Mouse (Mus musculus): Measurements from ENCODE around the gene Btnl10.
A peak's percentile ranks its signal among the peaks of the same experiment; 100 is the strongest.

Btnl10 gene

DNA sequence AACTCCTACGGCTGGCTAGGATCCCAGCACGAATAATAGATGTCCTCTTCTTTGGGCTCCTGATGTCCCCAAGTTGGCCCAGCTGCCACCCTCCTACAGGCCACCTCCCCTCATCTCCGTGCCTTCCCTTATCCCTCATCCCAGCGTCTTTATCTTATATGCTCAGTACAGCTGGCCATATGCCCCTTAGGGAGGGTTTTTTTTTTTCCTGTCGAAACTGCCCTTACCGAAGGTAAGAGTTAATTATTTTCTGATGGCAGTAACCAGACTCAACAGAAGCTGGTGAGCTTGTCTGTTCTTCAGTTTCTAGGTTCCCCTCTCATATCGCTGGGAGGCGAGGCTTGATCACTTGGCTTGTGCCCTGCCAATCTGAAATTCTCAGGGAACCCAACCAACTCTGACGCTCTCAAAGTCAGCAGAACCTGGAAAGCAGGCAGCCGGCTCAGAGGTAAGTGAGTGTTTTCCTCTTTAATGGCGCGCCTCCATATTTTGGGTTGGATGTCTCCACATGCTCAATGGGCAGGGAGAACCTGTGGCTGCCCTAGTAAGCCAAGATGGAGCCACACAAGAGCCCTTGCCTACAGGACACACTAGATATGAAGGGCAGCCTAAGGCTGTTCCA, at the start of gene Btnl10:
Btnl10 (plus strand) TSS at position 164 of the 622 bp plus-strand sequence.
- DNase-seq (ENCODE audit: low spot score): peak; percentile 79

DNA sequence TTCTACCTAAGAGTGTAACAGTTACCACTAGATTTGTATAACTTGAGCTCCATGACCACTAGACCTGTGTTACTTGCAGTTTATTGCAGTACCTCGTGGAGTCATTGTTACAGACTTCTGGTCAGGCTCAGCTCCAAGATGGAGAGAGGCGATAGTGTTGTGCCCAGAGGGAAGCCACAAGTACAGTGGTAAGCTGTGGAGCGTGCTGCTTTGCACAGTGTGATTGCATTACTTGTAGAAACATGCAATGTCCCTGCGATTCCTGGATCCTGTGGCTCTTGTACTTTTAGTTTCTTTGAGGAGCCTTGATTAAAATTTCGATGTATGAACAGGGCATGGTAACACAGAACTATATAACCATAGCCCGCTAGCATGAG, 49.8 kb upstream of the Btnl10 start:
- DNase-seq (ENCODE audit: low spot score): no peak

DNA sequence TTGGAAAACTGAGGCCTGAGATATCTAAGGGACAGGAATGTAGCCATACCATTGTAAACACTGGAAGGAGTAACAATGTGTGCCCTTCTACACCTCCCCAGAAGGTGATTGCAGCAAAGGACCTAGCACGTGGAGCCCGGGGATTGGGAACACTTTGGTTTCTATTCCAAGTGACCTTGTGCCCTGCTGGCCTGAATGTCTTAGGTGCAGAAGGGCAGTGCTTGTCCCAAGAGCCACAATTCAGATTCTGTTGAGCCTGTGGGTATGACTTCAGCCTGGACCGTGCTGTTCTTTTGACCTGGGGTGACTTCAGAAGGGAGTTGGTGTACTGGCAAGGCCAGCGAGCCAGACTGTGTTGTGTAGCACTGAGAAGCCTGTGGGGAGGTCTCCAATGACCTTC, 46.7 kb upstream of the Btnl10 start:
- DNase-seq (ENCODE audit: low spot score): no peak

- no peak for DNase-seq (ENCODE audit: low spot score)
Observed at GRCm38 (mm10) chr11:58883756-58884155, 34.0 kb upstream of the Btnl10 start.

- no peak for DNase-seq (ENCODE audit: low spot score)
Observed at GRCm38 (mm10) chr11:58890511-58890910, 27.2 kb upstream of the Btnl10 start.

DNA sequence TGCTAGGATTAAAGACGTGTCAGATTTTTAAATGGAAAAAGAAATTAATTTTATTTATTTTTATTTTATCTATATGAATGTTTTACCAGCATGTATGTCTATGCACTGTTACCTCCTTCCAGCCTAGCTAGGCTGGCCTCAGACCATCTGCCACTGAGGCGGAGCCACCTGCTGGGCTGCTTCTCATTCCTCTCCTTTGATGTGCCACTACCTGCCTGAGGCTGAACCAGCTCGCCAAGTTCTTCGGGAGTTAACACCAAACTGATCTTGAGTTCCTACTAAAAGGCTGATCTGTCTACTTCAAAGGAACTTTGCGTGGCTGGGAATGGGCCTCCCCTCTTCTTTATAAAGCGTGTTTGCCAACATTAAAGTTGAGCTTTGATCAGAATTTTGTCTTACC, 23.3 kb upstream of the Btnl10 start:
- DNase-seq (ENCODE audit: low spot score): no peak

DNA sequence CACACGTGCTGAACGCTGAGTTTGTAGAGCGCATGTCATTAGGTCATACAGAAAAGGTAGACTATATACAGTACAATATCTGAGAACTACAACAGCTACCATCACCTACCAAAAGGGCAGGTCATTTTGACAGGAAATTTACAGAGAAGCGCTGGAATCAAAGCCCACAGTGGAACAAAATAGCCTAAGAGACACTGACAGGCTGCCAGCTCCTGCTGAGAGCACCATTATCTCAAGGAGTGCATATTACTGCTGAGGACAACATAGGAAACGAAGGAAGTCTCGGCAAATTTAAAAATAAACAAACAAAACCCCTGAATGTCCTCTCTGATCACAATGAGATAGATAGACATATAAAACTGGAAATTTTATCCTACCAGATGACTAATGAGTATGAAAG, 20.2 kb upstream of the Btnl10 start:
- no peak for DNase-seq (ENCODE audit: low spot score)

DNA sequence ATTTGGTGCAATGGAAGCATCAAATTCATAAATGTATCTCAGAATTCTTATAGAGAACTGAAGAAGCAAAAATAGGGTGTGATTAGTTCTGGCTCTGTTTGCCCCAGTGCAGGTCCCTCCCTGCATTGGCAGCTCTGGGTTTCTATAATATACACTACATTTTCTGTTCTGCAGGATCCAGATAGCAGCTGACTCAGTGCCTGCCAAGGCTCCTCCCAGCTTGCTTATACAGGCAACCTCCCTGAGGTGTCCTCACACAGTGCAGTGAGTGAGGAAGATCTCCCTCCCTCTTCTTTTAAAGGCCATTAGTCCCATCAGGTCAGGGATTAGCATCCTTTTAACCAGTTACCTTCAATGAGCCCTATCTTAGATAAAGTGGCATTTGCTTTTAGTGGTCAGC, 16.6 kb upstream of the Btnl10 start:
- DNase-seq (ENCODE audit: low spot score): peak; percentile 53

- DNase-seq (ENCODE audit: low spot score): peak; percentile 94
Observed at GRCm38 (mm10) chr11:58903511-58904409, 13.9 kb upstream of the Btnl10 start, which contains the start of gene Zfp39. Zfp39 (minus strand) TSS chr11:58904225.

DNA sequence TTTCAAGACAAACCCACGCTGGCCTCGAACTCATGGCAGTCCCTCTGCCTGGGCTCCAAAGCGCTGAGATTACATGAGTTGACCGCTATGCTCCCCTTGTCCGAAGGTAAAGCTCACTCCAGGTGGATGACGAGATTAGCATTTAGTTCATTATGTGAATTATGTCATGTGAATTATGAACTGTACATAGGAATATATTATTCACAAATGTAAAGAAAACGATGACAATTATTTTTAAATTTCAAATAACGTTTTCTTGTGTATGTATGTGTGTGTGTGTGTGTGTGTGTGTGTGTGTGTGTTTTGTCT, 13.3 kb upstream of the Btnl10 start:
- DNase-seq (ENCODE audit: low spot score): no peak

DNA sequence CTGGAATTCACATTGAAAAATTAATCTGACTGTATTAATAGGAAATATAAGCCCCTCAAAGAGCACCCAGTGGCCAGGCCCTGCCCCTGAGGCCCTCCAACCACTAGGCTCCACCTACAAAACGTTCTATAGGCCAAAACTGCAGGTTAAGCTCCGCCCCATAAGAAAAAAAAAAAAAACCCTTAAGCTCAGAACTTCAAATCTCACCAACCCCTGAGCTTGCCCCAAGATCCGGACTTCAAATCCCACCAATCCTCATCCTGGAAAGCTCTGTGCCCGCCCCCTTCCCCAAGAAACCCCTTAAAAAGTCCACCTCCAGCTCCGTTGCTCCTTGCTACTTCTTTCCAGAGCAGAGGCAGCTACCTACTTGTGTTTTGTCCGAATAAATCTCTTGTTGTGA, 12.9 kb upstream of the Btnl10 start:
- DNase-seq (ENCODE audit: low spot score): no peak

DNA sequence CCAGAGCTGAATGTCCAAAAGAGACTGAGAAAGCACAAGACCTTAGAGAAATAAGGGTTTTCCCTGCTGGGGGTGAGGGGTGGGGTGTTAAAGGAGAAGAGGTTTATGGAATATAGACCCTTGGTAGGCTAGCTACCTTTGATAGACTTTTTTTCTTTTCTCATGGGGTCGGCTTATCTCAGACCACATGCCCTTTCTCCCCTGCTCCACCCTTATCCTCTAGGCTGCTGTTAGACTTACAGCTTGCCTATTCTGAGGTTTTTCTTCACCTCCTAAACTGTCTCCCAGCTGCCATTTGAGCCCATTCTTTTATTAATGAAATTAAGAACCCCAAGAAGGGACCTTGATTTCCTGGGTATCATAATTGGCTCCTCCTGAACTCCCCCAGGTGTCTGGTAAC, 3.9 kb upstream of the Btnl10 start:
- no peak for DNase-seq (ENCODE audit: low spot score)

DNA sequence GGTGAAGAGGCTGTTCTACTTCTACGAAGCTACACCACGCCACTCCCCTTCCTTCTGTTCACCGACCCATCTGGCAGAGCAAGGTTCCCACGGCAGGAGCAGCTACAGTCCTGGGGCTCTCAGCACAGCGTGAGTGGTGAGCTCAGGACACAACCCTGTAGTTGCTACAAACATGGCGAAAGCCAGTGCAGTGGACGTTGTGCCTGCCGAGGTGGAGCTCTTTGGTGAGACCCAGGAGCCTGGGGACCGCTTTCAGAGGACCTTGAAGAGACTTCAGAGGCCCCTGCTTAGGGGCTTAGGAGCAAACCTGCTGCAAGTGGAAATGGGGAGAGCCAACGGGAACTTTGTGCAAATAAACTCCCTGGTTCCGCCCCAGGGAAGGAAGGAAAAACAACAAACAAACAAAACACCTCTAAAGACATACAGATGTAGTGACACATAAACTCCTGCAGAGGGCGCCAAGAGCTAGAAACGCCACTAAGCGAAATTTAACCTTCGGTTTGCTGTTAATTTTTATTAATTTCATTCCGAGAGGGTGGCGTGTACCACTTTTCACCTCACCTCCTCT, 3.2 kb upstream of the Btnl10 start:
- peak; percentile 58 for DNase-seq (ENCODE audit: low spot score)

- peak; percentile 93 for DNase-seq (ENCODE audit: low spot score)
Observed at GRCm38 (mm10) chr11:58916879-58917744, 596 bp upstream of the Btnl10 start.

DNA sequence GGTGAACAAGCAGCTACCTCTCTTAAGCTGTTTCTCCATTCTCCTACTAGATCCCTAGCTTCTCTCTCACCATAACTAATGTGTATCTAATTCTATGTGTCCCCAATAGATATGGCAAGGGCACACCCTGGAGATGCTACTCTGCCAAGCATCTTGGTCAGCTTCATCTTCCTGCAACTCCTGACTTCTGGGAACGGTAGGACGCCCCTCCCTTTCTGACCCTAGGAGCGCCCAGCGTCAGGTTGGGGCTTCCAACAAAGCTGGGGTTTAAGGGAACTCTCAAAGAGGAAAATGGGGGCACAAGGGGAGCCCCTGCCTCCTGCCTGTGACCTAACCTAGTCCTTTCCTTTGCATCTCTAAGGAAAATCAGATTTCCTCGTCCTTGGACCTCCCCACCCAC, 1.1 kb downstream of the Btnl10 start:
- no peak for DNase-seq (ENCODE audit: low spot score)

DNA sequence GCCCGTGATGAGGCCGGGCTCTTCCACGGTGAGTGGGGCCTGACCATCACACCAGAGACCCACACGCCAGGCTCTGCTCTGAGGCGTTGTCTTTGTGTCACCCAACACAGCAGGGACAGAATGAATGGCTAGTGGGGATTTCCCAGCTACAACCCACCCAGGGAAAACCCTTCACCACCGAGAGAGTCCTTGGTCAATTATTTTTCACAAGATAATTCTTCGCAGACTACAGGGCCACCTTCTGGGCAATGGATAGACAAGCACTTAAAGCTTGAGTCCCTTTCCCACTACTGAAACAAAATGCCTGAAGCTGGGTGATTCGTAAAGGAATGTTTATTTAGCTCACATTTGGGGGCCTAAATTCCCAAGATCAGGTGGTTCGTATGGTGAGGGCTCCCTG, 4.7 kb downstream of the Btnl10 start:
- no peak for DNase-seq (ENCODE audit: low spot score)

- DNase-seq (ENCODE audit: low spot score): no peak
Observed at GRCm38 (mm10) chr11:58926651-58927050, 8.9 kb downstream of the Btnl10 start.

- DNase-seq (ENCODE audit: low spot score): no peak
Observed at GRCm38 (mm10) chr11:58927053-58927452, 9.3 kb downstream of the Btnl10 start.

- peak; percentile 64 for DNase-seq (ENCODE audit: low spot score)
Observed at GRCm38 (mm10) chr11:58927790-58928651, 10.3 kb downstream of the Btnl10 start.

- DNase-seq (ENCODE audit: low spot score): no peak
Observed at GRCm38 (mm10) chr11:58929055-58929454, 11.3 kb downstream of the Btnl10 start.

DNA sequence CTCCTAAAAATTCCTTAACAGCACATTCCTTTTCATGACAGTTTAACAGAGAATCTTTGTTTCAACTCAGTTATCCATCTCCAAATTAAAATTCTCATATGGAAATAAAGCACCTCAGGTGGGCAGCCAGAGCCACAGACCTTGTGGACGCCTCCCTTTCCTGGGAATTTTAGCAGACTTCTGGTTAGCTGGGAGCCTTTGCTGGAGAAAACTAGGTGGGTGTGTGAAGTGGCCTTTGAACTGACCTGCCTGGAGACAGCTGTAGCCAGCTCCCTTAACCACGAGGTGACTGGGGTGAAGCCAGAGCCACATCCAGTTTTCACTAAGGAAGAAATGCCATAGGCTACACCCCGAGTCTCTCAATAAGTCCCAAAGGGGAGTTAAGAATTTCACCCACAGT, 11.9 kb downstream of the Btnl10 start:
- no peak for DNase-seq (ENCODE audit: low spot score)

Data from c-Kit-positive CD71-positive TER-119-positive erythroid progenitor cells, embryonic 14.5 days (primary cell).